Comparison of ENCODE assay signal across 8 mouse cellular contexts in genomic region chr6:50806376-50807077, GRCm38 (mm10).
DNase-seq lines count a peak whose midpoint lies in the region; ATAC-seq and TF ChIP-seq lines count a peak whose summit lies in the region.

No protein-coding gene starts in this region.

- no peak overlapping the region for H3K9ac ChIP-seq in heart, adult 2 months (ENCODE audit: low read depth, low read length)
- H3K9ac ChIP-seq in kidney, embryonic 15.5 days = no peak overlapping the region
- no peak overlapping the region for H3K9ac ChIP-seq in lung, embryonic 16.5 days (ENCODE audit: low read length)

- intact Hi-C loops in heart, adult 2 months (cut with DNase I) = loop anchor here (1.0 to 10.0 kb wide), 2 partner anchors 127 to 228 kb away; no protein-coding TSS in a partner anchor

- no peaks in the 10 kb centered on the region for H3K79me2 ChIP-seq in heart, adult 2 months (replicated peaks; ENCODE audit: control insufficient read depth, insufficient read depth, low read length)

- H3K36me3 ChIP-seq in heart, adult 2 months (ENCODE audit: control insufficient read depth, insufficient read depth, low read length) = no peaks in the 10 kb centered on the region
- H3K36me3 ChIP-seq in kidney, embryonic 15.5 days = no peaks in the 10 kb centered on the region
- H3K36me3 ChIP-seq in lung, embryonic 16.5 days (ENCODE audit: control insufficient read depth, insufficient read depth, low read length) = no peaks in the 10 kb centered on the region

- no peaks in the 10 kb centered on the region for H3K27me3 ChIP-seq in heart, adult 2 months (ENCODE audit: control insufficient read depth, insufficient read depth, low read length)
- H3K27me3 ChIP-seq in kidney, embryonic 15.5 days = peaks cover 5% of the 10 kb centered on the region; the same call in 1 of the 2 replicates
- H3K27me3 ChIP-seq in lung, embryonic 16.5 days (ENCODE audit: control insufficient read depth, insufficient read depth, low read depth, low read length) = no peaks in the 10 kb centered on the region

- peak overlapping the region; percentile 42 for H3K4me2 ChIP-seq in kidney, embryonic 15.5 days
- H3K4me2 ChIP-seq in lung, embryonic 16.5 days (ENCODE audit: low read depth, low read length) = peak overlapping the region; percentile 5; the same call in 1 of the 2 replicates

- peak; percentile 67 for TF ChIP-seq CTCF in heart, adult 2 months (IDR thresholded peaks at IDR 0.05)

- H3K9me3 ChIP-seq in kidney, embryonic 15.5 days (replicated peaks) = no peaks in the 10 kb centered on the region
- H3K9me3 ChIP-seq in lung, embryonic 16.5 days (ENCODE audit: control insufficient read depth, low read length) = no peaks in the 10 kb centered on the region

- WGBS in heart, adult 2 months = 11% methylated on average over 7 of the region's 7 CpGs
- WGBS in kidney, embryonic 15.5 days = 21% methylated on average over 7 of the region's 7 CpGs
- WGBS in lung, embryonic 16.5 days = 14% methylated on average over 7 of the region's 7 CpGs

- H3K4me1 ChIP-seq in heart, adult 2 months (ENCODE audit: control insufficient read depth, insufficient read depth, low read length) = no peaks in the 10 kb centered on the region; the same call in 1 of the 2 replicates
- peaks cover 40% of the 10 kb centered on the region for H3K4me1 ChIP-seq in kidney, embryonic 15.5 days
- H3K4me1 ChIP-seq in lung, embryonic 16.5 days (replicated peaks; ENCODE audit: control insufficient read depth, insufficient read depth, low read length) = peaks cover 17% of the 10 kb centered on the region

- no peak overlapping the region; the same call in 1 of the 2 replicates for H3K27ac ChIP-seq in heart, adult 2 months
- no peak overlapping the region for H3K27ac ChIP-seq in kidney, embryonic 15.5 days
- H3K27ac ChIP-seq in lung, embryonic 16.5 days (ENCODE audit: low read length) = peak overlapping the region; percentile 88; the same call in 1 of the 2 replicates

- no peak for TF ChIP-seq EP300 in heart, adult 2 months (IDR thresholded peaks at IDR 0.05; ENCODE audit: insufficient read depth, low read depth, low read length)

- TF ChIP-seq POLR2A in heart, adult 2 months (IDR thresholded peaks at IDR 0.05; ENCODE audit: insufficient read depth, low read depth, low read length) = no peak

- peak; percentile 53 for DNase-seq in 416B (ENCODE audit: low read depth)
- peak; percentile 31 for DNase-seq in CD4-positive helper T cell, adult 2 months (ENCODE audit: low read depth, low spot score)
- peak; percentile 82 to 85 for DNase-seq in cerebellum, postnatal 10 days
- peak; percentile 30 to 51 for DNase-seq in heart, adult 2 months
- peak; percentile 82 for DNase-seq in retina, postnatal 1 day
- DNase-seq in ovary, adult 18-20 months (ENCODE audit: low spot score) = no peak

- H3K4me3 ChIP-seq in heart, adult 2 months = no peak overlapping the region
- H3K4me3 ChIP-seq in kidney, embryonic 15.5 days (replicated peaks) = no peak overlapping the region
- no peak overlapping the region for H3K4me3 ChIP-seq in lung, embryonic 16.5 days (ENCODE audit: low read length)

- ATAC-seq in kidney, embryonic 15.5 days (replicated peaks; ENCODE audit: low FRiP score) = no peak
- peak; percentile 46 for ATAC-seq in lung, embryonic 16.5 days (ENCODE audit: low read depth)
